Mouse (Mus musculus): ENCODE measurements around the gene Zbtb24. TPM values are rescaled to one million over a fixed set of nuclear protein-coding genes. Genes with fewer than 3 reads are reported as not detected.
A peak's percentile ranks its signal among the peaks of the same experiment; 100 is the strongest.

Zbtb24 gene
- polyA plus RNA-seq, 1 experiment from 2014 or later: 4.6 TPM

GRCm38 (mm10) chr10:41474981-41475391, 24.8 kb downstream of the Zbtb24 start:
- no peaks in the 10 kb centered on the region for H3K36me3 ChIP-seq (ENCODE audit: control insufficient read depth, insufficient read depth)
- 56% methylated on average over 1 of the region's 1 CpGs for WGBS (ENCODE audit: insufficient replicate concordance)
- peaks cover 7% of the 10 kb centered on the region for H3K27me3 ChIP-seq (ENCODE audit: control insufficient read depth, insufficient read depth, low read depth, low read length)
- no peak overlapping the region for H3K4me3 ChIP-seq (ENCODE audit: low read depth, low read length)
- no peak overlapping the region for H3K4me2 ChIP-seq (ENCODE audit: low read depth, low read length)
- peak overlapping the region; percentile 2; the same call in 1 of the 2 replicates for H3K27ac ChIP-seq (ENCODE audit: low read length)
- no peaks in the 10 kb centered on the region for H3K9me3 ChIP-seq (replicated peaks; ENCODE audit: control insufficient read depth, low read length)
- no peak for ATAC-seq (ENCODE audit: low read depth)
- H3K9ac ChIP-seq (ENCODE audit: low read depth, low read length): no peak overlapping the region
- peaks cover 41% of the 10 kb centered on the region for H3K4me1 ChIP-seq (ENCODE audit: control insufficient read depth, low read depth, low read length)

- peaks cover 44% of the 10 kb centered on the region for H3K4me1 ChIP-seq (ENCODE audit: control insufficient read depth, low read depth, low read length)
- peak within 1 kb of the TSS; percentile 71 for H3K4me2 ChIP-seq (ENCODE audit: low read depth, low read length)
- H3K9ac ChIP-seq (ENCODE audit: low read depth, low read length): peak within 1 kb of the TSS; percentile 50
- WGBS (ENCODE audit: insufficient replicate concordance): under 1% methylated on average over 35 of the region's 35 CpGs
- no peaks in the 10 kb centered on the region for H3K36me3 ChIP-seq (ENCODE audit: control insufficient read depth, insufficient read depth)
- H3K27ac ChIP-seq (ENCODE audit: low read length): peak within 1 kb of the TSS; percentile 67
- no peaks in the 10 kb centered on the region for H3K9me3 ChIP-seq (replicated peaks; ENCODE audit: control insufficient read depth, low read length)
- H3K4me3 ChIP-seq (ENCODE audit: low read depth, low read length): peak within 1 kb of the TSS; percentile 56
- H3K27me3 ChIP-seq (ENCODE audit: control insufficient read depth, insufficient read depth, low read depth, low read length): peaks cover 7% of the 10 kb centered on the region
- ATAC-seq (ENCODE audit: low read depth): peak; percentile 65
Observed at GRCm38 (mm10) chr10:41476171-41477017, 26.2 kb downstream of the Zbtb24 start, which contains the start of gene Mical1. Mical1 (plus strand) TSS chr10:41476314.

- peaks cover 44% of the 10 kb centered on the region for H3K4me1 ChIP-seq (ENCODE audit: control insufficient read depth, low read depth, low read length)
- 0% methylated on average over 9 of the region's 9 CpGs for WGBS (ENCODE audit: insufficient replicate concordance)
Observed at GRCm38 (mm10) chr10:41477018-41477277, 26.8 kb downstream of the Zbtb24 start.

GRCm38 (mm10) chr10:41477278-41478181, 27.3 kb downstream of the Zbtb24 start:
- H3K27me3 ChIP-seq (ENCODE audit: control insufficient read depth, insufficient read depth, low read depth, low read length): peaks cover 7% of the 10 kb centered on the region
- ATAC-seq (ENCODE audit: low read depth): peak; percentile 53
- peak overlapping the region; percentile 71 for H3K4me2 ChIP-seq (ENCODE audit: low read depth, low read length)
- peak overlapping the region; percentile 56 for H3K4me3 ChIP-seq (ENCODE audit: low read depth, low read length)
- H3K27ac ChIP-seq (ENCODE audit: low read length): peak overlapping the region; percentile 67
- H3K9me3 ChIP-seq (replicated peaks; ENCODE audit: control insufficient read depth, low read length): no peaks in the 10 kb centered on the region
- no peaks in the 10 kb centered on the region for H3K36me3 ChIP-seq (ENCODE audit: control insufficient read depth, insufficient read depth)
- WGBS (ENCODE audit: insufficient replicate concordance): 4% methylated on average over 20 of the region's 20 CpGs
- H3K9ac ChIP-seq (ENCODE audit: low read depth, low read length): peak overlapping the region; percentile 50
- H3K4me1 ChIP-seq (ENCODE audit: control insufficient read depth, low read depth, low read length): peaks cover 44% of the 10 kb centered on the region

More at GRCm38 (mm10) chr10:41477018-41477277, 26.8 kb downstream of the Zbtb24 start:
- no peak for ATAC-seq (ENCODE audit: low read depth)
- no peaks in the 10 kb centered on the region for H3K36me3 ChIP-seq (ENCODE audit: control insufficient read depth, insufficient read depth)
- peak overlapping the region; percentile 50 for H3K9ac ChIP-seq (ENCODE audit: low read depth, low read length)
- H3K4me3 ChIP-seq (ENCODE audit: low read depth, low read length): peak overlapping the region; percentile 56
- H3K9me3 ChIP-seq (replicated peaks; ENCODE audit: control insufficient read depth, low read length): no peaks in the 10 kb centered on the region
- peak overlapping the region; percentile 71 for H3K4me2 ChIP-seq (ENCODE audit: low read depth, low read length)
- H3K27me3 ChIP-seq (ENCODE audit: control insufficient read depth, insufficient read depth, low read depth, low read length): peaks cover 7% of the 10 kb centered on the region
- H3K27ac ChIP-seq (ENCODE audit: low read length): peak overlapping the region; percentile 67

- WGBS (ENCODE audit: insufficient replicate concordance): 61% methylated on average over 3 of the region's 3 CpGs
- no peak for ATAC-seq (ENCODE audit: low read depth)
- H3K4me1 ChIP-seq (ENCODE audit: control insufficient read depth, low read depth, low read length): peaks cover 32% of the 10 kb centered on the region
Observed at GRCm38 (mm10) chr10:41479961-41480360, 29.8 kb downstream of the Zbtb24 start.

GRCm38 (mm10) chr10:41480938-41481880, 31.0 kb downstream of the Zbtb24 start:
- Histone ChIP-seq H3K4me1 (ENCODE audit: control insufficient read depth, low read depth, low read length) (peaks cover 20% of the 10 kb centered on the region), H3K9ac (ENCODE audit: low read depth, low read length) (no peak overlapping the region), H3K36me3 (ENCODE audit: control insufficient read depth, insufficient read depth) (peaks cover 3% of the 10 kb centered on the region; the same call in 1 of the 2 replicates), H3K4me2 (ENCODE audit: low read depth, low read length) (no peak overlapping the region; the same call in 1 of the 2 replicates), H3K4me3 (ENCODE audit: low read depth, low read length) (no peak overlapping the region), H3K27ac (ENCODE audit: low read length) (no peak overlapping the region), H3K27me3 (ENCODE audit: control insufficient read depth, insufficient read depth, low read depth, low read length) (peaks cover 7% of the 10 kb centered on the region), H3K9me3 (replicated peaks; ENCODE audit: control insufficient read depth, low read length) (no peaks in the 10 kb centered on the region)
- ATAC-seq (ENCODE audit: low read depth): peak; percentile 35
- WGBS (ENCODE audit: insufficient replicate concordance): 47% methylated on average over 33 of the region's 33 CpGs

More at GRCm38 (mm10) chr10:41479961-41480360, 29.8 kb downstream of the Zbtb24 start:
- H3K27ac ChIP-seq (ENCODE audit: low read length): no peak overlapping the region
- H3K9me3 ChIP-seq (replicated peaks; ENCODE audit: control insufficient read depth, low read length): no peaks in the 10 kb centered on the region
- no peak overlapping the region for H3K4me3 ChIP-seq (ENCODE audit: low read depth, low read length)
- peaks cover 7% of the 10 kb centered on the region for H3K27me3 ChIP-seq (ENCODE audit: control insufficient read depth, insufficient read depth, low read depth, low read length)
- H3K9ac ChIP-seq (ENCODE audit: low read depth, low read length): no peak overlapping the region
- H3K36me3 ChIP-seq (ENCODE audit: control insufficient read depth, insufficient read depth): no peaks in the 10 kb centered on the region
- H3K4me2 ChIP-seq (ENCODE audit: low read depth, low read length): no peak overlapping the region

GRCm38 (mm10) chr10:41482446-41482845, 32.3 kb downstream of the Zbtb24 start:
- Histone ChIP-seq H3K4me3 (ENCODE audit: low read depth, low read length) (no peak overlapping the region), H3K27me3 (ENCODE audit: control insufficient read depth, insufficient read depth, low read depth, low read length) (no peaks in the 10 kb centered on the region), H3K4me1 (ENCODE audit: control insufficient read depth, low read depth, low read length) (peaks cover 8% of the 10 kb centered on the region), H3K9ac (ENCODE audit: low read depth, low read length) (no peak overlapping the region), H3K36me3 (ENCODE audit: control insufficient read depth, insufficient read depth) (peaks cover 3% of the 10 kb centered on the region), H3K9me3 (replicated peaks; ENCODE audit: control insufficient read depth, low read length) (no peaks in the 10 kb centered on the region), H3K27ac (ENCODE audit: low read length) (no peak overlapping the region), H3K4me2 (ENCODE audit: low read depth, low read length) (no peak overlapping the region)
- WGBS (ENCODE audit: insufficient replicate concordance): 74% methylated on average over 7 of the region's 7 CpGs
- no peak for ATAC-seq (ENCODE audit: low read depth)

- WGBS (ENCODE audit: insufficient replicate concordance): 77% methylated on average over 16 of the region's 16 CpGs
- Histone ChIP-seq H3K4me3 (ENCODE audit: low read depth, low read length) (no peak overlapping the region), H3K27me3 (ENCODE audit: control insufficient read depth, insufficient read depth, low read depth, low read length) (peaks cover 4% of the 10 kb centered on the region), H3K36me3 (ENCODE audit: control insufficient read depth, insufficient read depth) (peaks cover 3% of the 10 kb centered on the region), H3K27ac (ENCODE audit: low read length) (no peak overlapping the region), H3K9me3 (replicated peaks; ENCODE audit: control insufficient read depth, low read length) (no peaks in the 10 kb centered on the region), H3K9ac (ENCODE audit: low read depth, low read length) (no peak overlapping the region), H3K4me2 (ENCODE audit: low read depth, low read length) (no peak overlapping the region), H3K4me1 (ENCODE audit: control insufficient read depth, low read depth, low read length) (peaks cover 11% of the 10 kb centered on the region)
- no peak for ATAC-seq (ENCODE audit: low read depth)
Observed at GRCm38 (mm10) chr10:41485778-41486177, 35.6 kb downstream of the Zbtb24 start.

All from liver, embryonic 16.5 days (tissue).